Comparison of ENCODE assay signal across 1 mouse cellular context in the genomic region with DNA sequence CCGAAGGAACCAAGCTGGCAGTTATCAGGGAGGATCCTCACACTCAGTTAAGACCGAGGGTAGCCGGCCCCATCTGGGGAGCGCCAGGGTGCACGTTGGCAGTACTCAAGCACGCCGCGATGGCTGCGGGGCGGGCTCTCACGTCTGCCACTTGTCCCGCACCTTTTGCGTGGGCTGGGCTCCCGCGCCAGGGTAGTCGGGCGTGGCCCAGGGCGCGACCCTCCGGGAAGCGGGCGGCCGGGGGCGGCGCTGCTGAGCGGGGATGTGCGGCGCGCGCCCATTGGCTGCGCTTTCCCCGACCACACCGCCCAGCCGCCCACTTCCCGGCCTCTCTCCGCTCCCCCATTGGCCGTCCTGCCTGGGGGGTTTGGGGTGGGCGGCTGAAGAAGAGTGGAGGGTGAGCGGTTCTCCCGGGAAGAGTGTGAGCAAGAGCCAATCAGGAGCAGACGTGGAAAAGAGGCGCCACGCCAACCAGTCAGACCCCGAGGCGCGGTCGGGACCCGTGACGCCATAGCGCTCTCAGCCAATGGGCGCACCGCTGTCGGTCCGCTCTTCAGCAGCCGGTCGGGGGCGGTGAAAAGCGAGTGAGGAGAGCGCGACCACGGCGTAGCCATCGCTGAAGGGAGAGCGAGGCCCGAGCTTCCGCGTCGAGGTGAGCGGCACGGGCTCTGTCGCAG.
TF ChIP-seq lines count a peak whose summit lies in the region.

Gene Far1 (plus strand): TSS at position 549 of the 677 bp plus-strand sequence.

TF ChIP-seq in CH12.LX, 34 proteins besides CTCF, POLR2A, EP300 and RAD21 (continued from another document):
- TF ChIP-seq BHLHE40 (IDR thresholded peaks at IDR 0.05; ENCODE audit: low read depth, low read length), result no peak; the same call in 1 of the 2 replicates
- peak; percentile 77 for TF ChIP-seq ZMIZ1 (IDR thresholded peaks at IDR 0.05; ENCODE audit: low read depth, low read length)
- TF ChIP-seq E2F4 (IDR thresholded peaks at IDR 0.05; ENCODE audit: insufficient replicate concordance, low read depth, low read length), result 0 out of 2 replicates have a peak, but pooled peaks have one; percentile 44
- no peak for TF ChIP-seq CHD1 (IDR thresholded peaks at IDR 0.05; ENCODE audit: low read depth, low read length)
- peak; percentile 45; the same call in 1 of the 2 replicates for TF ChIP-seq KAT2A (IDR thresholded peaks at IDR 0.05; ENCODE audit: insufficient replicate concordance, low read length)
- no peak for TF ChIP-seq PAX5 (IDR thresholded peaks at IDR 0.05; ENCODE audit: low read length)
- TF ChIP-seq JUN (IDR thresholded peaks at IDR 0.05; ENCODE audit: insufficient read depth, low read depth, low read length), result no peak
- no peak for TF ChIP-seq RCOR1 (conservative IDR thresholded peaks at IDR 0.05; ENCODE audit: low read depth, low read length)
- TF ChIP-seq USF1 (IDR thresholded peaks at IDR 0.05; ENCODE audit: low read depth, low read length), result no peak
- 0 out of 2 replicates have a peak, but pooled peaks have one; percentile 41 for TF ChIP-seq MEF2A (IDR thresholded peaks at IDR 0.05; ENCODE audit: borderline replicate concordance, low read depth, low read length)
- peak; percentile 55 for TF ChIP-seq TCF12 (IDR thresholded peaks at IDR 0.05; ENCODE audit: low read depth, low read length)
- no peak for TF ChIP-seq JUND (conservative IDR thresholded peaks at IDR 0.05; ENCODE audit: low read depth, low read length)
- peak; percentile 79 for TF ChIP-seq ELF1 (IDR thresholded peaks at IDR 0.05; ENCODE audit: low read depth, low read length)
- peak; percentile 76 for TF ChIP-seq NELFE (IDR thresholded peaks at IDR 0.05; ENCODE audit: low read depth, low read length)
- peak; percentile 7; the same call in 1 of the 2 replicates for TF ChIP-seq MYC (IDR thresholded peaks at IDR 0.05; ENCODE audit: low read depth, low read length)
- TF ChIP-seq ETS1 (conservative IDR thresholded peaks at IDR 0.05; ENCODE audit: low read depth, low read length), result no peak; the same call in 1 of the 2 replicates
- TF ChIP-seq HCFC1 (IDR thresholded peaks at IDR 0.05; ENCODE audit: low read depth, low read length), result peak; percentile 64; the same call in 1 of the 2 replicates
- TF ChIP-seq SIN3A (IDR thresholded peaks at IDR 0.05; ENCODE audit: low read length), result peak; percentile 86
- TF ChIP-seq POLR2AphosphoS2 (IDR thresholded peaks at IDR 0.05; ENCODE audit: low read depth, low read length), result 0 out of 2 replicates have a peak, but pooled peaks have one; percentile 31
- 0 out of 2 replicates have a peak, but pooled peaks have one; percentile 11 for TF ChIP-seq NRF1 (IDR thresholded peaks at IDR 0.05; ENCODE audit: low read depth, low read length)
- TF ChIP-seq USF2 (conservative IDR thresholded peaks at IDR 0.05; ENCODE audit: low read depth, low read length), result no peak
- TF ChIP-seq ZNF384 (IDR thresholded peaks at IDR 0.05; ENCODE audit: low read depth, low read length), result no peak
- TF ChIP-seq ZKSCAN1 (IDR thresholded peaks at IDR 0.05; ENCODE audit: borderline replicate concordance, low read depth, low read length), result no peak
- TF ChIP-seq TBP (conservative IDR thresholded peaks at IDR 0.05; ENCODE audit: low read depth, low read length), result peak; percentile 56; the same call in 1 of the 2 replicates
- TF ChIP-seq IRF4 (IDR thresholded peaks at IDR 0.05; ENCODE audit: low read depth, low read length), result 0 out of 2 replicates have a peak, but pooled peaks have one; percentile 33
- TF ChIP-seq SMC3 (IDR thresholded peaks at IDR 0.05; ENCODE audit: low read depth, low read length), result no peak
- TF ChIP-seq MAZ (IDR thresholded peaks at IDR 0.05; ENCODE audit: low read depth, low read length), result no peak
- no peak for TF ChIP-seq MAFK (IDR thresholded peaks at IDR 0.05; ENCODE audit: insufficient replicate concordance, low read length)
- peak; percentile 91 for TF ChIP-seq CHD2 (IDR thresholded peaks at IDR 0.05; ENCODE audit: low read length)
- TF ChIP-seq ZC3H11A (IDR thresholded peaks at IDR 0.05; ENCODE audit: low read depth, low read length), result no peak
